Mouse (Mus musculus): ENCODE measurements at regions not wholly inside any gene's neighbourhood (a gene's known extent, or its start where the extent isn't known, plus 50 kb on each side); places are given as distances from the start of the nearest gene placed in this dataset.
"Not testable (repeated sequence)": the region's sequence is repeated elsewhere in the genome, so short reads cannot be mapped to it uniquely, and the experiment has no call there.

DNA sequence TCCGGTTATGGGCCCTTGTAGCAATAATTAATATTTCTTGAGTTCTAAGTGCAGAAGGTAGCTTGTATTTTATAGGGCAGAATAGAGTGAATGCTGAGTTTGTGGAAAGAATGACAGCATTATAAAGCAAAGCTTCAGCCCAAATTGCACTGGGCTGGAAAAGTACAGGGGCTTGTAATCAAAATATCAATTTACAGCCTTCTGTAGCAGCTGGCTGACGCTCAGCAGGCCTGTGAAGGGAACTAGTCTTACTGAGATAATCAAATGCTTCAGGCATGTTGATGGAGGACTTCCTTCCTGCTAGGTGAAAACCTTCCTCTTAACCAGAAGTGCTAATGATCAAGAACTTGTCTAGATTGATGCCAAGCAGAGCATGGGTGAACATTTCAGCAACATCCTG lies 257.9 kb upstream of the Sdr16c6 start:
- DNase-seq (ENCODE audit: low spot score), result no peak

DNA sequence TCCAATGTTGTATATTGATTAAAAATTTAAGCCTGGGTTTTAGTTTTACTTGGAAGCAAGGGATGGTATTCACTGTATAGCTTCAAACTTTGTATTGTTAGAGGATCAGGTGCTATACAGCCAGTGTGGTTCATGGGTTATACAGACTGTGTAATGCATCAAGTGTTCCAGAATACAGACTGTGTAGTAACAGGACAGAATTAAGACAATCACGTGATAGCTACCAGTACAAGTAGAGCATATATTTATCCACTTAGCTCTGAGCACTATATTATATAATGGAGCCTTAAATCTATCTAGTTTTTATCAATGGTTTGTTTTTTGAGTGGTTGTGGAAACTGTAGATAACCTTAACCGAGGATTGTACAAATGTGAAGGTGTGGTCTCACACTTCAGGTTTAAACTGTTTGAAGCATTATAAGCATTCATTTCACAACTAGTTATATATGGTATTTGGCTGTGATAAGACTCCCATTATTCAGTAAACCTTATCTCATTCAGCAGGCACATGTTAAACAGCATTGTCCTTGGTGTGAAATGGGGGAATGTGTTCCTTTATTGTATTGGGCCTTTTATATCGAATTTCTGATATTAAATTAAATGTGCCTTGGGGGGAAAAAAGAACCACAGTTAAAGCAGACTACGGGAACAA lies 256.3 kb upstream of the Sdr16c6 start:
- DNase-seq (ENCODE audit: low spot score), result no peak

DNA sequence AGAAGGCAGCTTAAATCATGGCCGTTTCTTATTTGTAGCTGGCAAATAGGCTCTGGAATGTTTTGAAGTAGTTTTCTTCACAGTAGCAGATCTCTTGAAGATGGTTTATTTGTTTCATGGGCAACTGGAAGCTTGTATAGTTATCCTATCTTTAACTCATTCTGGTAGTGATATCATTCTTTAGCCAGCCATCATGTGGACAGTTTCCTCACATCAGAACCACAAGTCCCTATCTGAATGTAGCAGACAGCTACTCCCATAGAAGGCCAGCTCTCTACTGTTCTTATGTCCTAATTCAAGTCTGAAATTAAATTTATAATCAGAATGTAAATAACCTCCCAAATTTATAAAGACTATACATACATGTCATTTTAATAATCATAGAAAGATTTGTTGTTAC lies 253.8 kb upstream of the Sdr16c6 start:
- no peak for DNase-seq (ENCODE audit: low spot score)

DNA sequence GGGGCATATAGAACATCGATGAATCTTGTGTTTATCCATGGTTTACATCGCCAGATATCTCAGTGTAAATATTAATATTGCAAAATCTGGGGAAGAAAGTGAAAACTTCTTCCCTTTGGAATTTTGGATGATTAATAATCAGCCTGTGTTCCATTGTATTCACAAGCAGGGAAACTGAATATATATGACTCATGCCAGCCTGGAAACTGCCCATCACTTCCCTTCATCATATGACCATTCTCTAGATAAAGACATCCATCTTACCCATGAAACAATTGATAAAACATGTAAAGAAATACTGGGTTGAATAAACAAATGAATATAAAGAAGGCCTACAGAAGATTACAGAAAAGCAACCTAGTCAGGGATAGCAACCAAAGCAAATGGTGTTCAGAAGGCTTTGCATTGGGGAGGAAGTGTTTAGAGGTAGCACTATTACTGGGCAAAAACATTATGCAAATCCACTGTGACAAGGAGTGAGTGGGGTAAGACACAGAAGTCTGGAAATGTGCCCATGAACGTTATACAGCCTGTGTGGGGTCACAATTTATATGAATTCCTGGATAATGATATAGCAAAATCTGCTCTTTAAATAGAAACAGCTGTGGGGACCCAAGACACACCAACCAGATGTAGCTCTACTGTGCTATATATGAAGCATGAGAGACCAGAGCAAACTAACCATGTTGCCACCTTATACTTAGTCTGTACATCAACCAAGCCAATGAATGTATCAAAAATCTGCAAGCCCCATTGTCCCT lies 238.5 kb upstream of the Sdr16c6 start:
- DNase-seq (ENCODE audit: low spot score), result no peak

DNA sequence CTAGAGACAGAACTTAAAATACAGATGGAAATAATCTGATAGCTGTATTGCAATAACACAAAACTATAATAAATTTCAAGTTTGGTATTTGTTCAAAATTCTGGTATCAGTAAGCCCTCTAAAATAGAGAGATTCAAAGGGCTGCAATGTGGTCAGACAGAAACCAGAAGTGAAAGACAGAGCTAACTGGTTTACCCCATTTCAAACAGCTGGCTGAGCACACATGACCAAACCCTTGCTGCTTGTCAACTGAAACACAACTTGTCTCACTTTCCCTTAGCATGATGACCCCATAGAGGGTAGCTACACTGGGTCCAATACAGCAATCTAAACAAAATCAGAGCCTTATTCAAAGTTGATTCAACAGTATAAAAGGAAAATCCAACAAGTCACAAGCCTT lies 234.2 kb upstream of the Sdr16c6 start:
- no peak for DNase-seq (ENCODE audit: low spot score)

DNA sequence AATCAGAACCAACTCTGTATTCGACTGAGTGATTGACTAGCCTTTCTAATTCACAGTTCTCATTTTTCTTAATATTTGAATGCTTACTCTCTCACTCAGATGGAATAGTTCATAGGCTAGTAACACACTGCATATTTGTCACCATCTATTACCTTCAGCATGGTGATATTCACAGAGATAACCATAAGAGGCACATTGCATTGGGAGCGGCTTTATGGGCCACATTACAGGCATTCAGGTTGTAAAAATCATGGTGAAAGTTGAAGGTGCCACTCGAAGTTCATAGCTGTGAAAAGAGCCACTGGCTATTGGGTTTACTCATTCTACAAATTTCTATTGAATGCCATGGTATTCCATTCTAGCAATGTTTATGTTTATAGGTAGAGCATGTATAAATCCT lies 229.6 kb upstream of the Sdr16c6 start:
- no peak for DNase-seq (ENCODE audit: low spot score)

DNA sequence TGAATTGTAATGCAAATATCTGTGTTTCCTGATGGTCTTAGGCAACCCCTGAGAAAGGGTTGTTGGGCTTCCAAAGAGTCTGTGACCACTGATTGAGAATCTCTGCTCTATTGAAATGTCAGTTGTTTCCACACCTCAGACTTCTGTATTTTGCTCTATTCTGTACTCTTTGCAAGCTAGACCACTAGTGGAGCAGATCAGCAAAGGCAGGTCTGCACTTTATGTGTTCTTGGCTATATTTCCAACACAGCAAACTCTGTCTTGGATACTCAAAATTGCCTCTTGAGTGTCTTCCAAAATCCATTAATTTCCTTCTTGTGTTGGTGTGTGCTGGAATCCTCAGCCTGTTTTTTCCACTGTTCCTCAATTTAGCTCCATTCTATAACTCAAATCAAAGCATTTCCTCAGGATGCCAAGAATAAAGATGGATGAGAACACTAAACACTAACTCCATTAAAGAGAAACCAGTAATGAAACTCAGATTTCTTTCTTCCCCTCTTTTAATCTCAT lies 228.5 kb upstream of the Sdr16c6 start:
- no peak for DNase-seq (ENCODE audit: low spot score)

DNA sequence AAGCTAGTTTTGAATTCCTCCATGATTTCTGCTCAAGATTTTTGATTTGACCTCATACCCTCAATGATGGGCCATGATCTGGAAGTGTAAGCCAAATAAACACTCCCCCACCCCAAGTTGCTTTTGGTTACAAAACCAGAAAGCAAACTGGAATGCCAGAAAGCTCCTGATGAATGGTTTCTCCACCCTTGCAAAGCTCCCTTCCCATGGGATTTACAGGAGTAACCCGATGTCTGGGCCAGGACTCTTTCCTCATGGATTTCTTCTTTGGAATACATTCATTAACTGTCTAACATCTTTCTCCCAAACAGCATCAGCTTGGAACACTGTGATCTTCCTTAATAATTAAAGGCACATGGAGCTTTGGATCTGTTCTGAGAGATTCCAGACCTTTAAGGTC lies 227.3 kb upstream of the Sdr16c6 start:
- DNase-seq (ENCODE audit: low spot score), result no peak

DNA sequence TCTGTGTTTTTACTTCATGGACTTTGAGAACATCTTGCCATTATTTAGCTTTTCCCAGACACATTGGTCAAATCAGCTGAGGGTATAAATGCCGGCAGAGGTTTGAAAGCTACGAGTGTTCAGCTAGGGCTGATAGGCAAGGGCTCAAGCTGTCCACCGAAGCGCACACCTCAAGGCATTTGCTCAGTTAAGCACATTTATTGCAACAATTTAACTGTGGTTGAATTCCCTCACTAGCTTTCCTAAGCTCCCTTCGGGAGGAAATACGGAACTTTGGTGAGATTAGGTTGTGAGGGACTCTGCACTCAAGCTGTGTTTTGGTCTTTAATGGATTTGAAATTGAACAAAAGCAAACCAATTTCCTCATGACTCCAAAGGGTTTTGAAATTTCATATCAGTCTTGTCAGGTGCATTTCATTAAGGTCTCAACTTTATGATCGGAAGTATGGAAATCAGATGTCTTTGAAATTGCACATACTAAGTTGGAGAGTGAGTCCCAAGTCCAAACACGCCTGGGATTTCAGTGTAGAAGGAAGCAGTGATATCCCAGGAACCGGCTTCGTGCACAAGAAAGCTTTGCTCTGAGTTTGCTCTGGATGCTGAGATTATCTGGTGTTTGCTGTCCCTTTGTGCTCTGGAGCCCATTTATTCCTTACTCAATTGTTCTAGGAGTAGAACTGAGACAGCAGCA lies 223.0 kb upstream of the Sdr16c6 start:
- no peak for DNase-seq (ENCODE audit: low spot score)

DNA sequence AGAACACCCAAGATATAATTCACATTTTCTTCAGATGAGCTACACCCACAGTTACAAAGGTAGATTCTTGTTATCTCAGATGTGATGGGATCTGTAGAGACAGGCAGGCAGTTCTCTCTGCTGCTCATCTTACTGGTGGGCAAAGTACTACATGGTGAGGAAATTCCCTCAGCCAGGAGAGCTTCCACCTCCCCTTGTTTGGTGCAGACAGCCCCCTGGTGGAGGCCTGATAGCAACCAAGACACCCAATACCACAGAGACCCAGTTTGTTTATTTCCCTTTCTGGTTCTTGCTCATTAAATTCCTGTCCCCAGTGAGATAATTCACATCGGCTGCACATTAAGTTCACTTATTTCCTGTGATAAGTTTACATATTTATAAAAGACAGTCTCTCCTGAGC lies 222.3 kb upstream of the Sdr16c6 start:
- DNase-seq (ENCODE audit: low spot score), result no peak

DNA sequence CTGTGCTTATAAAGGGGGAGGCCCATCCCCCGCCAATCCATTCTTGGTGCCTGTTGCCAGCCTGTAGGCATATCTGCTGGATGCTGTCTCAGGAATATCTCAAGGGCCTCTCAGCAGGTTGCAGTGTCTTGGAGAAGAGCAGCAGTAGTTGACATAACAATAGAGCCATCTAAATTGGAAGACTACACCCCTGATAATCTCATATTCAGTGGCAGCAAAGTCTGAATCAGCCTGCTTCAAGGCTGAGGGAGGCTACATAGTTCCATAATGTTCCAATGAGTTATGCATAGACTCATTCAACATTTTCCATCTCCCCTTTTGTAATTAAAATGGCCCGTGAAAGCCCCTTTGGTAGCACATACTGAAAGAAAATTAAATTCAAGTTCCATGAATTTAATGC lies 172.3 kb upstream of the Sdr16c6 start:
- no peak for DNase-seq (ENCODE audit: low spot score)

DNA sequence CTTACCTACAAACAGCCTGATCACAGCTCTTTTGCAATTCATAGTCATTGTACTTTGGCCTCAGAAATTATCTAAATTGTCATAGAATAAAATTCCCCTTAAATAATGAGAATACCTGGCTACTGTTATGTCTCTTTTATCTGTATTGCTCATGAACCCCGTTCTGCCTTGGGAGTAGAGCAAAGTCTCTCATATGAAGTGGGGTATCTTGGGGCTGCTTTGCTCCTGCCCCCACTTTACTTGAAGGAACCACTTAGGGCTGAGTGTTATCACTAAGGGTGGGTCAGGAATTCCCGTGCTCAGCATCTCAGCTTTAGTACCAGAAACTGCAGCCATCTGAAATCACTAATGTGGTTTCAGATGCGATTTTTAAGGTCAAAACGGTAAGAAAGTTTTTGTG lies 170.3 kb upstream of the Sdr16c6 start:
- no peak for DNase-seq (ENCODE audit: low spot score)

DNA sequence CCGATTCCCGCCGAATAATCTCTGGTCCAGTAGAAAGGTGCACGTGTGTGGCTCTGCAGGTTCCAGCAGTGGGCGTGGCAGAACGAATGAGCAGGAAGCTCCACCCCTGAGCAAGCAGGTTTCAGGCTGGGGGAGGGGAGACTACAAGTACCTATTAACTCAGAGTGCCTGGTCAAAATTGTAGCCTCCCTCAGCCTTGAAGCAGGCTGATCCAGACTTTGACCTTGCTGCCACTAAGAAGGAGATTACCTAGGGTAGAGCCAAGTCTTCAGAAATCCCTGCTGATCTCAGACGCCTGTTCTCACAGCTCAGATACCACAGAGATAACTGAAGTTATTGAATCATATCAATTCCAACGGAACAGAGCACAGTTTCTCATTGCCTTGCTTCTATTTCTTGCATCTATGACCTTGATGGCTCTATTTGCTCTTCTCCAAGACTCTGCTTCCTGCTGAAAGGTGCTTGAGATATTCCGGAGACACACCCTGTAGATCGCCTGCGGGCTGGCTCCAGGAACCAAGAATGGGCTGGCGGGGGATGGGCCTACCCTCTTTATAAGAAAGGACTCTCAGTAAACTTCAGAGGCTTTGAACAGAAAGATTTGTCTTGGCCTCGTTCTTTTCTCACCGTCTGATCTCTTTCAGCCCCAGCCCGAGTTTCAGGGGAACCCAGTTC lies 165.1 kb upstream of the Sdr16c6 start:
- DNase-seq (ENCODE audit: low spot score), result not testable (repeated sequence)

DNA sequence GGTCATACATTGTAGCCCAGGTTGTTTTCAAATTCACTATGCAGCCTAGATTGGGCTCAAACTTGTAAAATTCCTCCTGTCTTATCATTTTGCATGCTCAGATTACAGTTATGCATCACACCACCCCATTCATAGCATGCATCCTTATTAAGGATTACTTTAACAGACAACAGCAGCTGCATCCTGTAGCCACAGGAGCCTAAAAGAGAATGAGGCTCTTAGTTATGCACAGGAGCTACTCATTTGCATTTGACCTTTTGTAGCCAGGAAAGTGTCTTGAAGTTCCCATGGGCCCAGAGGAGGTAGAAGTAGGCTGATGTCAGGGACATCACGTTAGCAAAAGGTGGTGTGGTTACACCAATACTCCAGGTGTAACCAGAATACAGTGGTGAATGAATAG lies 148.9 kb upstream of the Sdr16c6 start:
- no peak for DNase-seq (ENCODE audit: low spot score)

DNA sequence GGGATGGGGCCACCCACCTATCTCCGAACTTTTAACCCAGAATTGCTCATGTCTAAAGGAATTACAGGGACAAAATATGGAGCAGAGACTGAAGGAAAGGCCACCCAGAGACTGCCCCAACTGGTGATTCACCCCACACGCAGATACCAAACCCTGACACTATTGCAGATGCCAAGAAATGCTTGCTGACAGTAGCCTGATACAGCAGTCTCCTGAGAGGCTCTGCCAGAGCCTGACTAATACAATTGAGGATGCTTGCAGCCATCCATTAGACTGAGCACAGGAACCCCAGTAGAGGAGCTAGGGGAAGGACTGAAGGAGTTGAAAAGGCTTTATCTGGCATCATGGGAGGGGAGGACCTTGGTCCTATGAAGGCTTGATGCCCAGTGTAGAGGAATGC lies 142.4 kb upstream of the Sdr16c6 start:
- no peak for DNase-seq (ENCODE audit: low spot score)

DNA sequence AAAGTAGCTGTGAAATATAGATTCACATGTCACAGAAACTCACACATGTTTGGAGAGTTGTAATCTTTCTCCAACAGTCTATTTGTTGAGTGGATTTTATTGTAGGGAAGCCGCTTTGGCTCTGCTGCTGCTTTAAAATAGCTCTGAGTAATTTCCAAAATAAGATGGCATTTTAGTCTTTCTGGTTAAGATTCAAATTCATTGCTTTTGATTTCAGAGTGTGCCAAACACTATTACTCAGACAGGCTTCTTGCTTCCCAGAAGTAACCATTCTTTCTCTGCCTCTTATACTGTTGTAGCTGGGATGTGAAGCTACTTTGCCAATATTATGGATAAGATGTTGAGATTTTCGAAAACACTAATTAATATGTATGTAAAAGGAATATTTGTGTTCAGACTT lies 134.6 kb upstream of the Sdr16c6 start:
- no peak for DNase-seq (ENCODE audit: low spot score)

DNA sequence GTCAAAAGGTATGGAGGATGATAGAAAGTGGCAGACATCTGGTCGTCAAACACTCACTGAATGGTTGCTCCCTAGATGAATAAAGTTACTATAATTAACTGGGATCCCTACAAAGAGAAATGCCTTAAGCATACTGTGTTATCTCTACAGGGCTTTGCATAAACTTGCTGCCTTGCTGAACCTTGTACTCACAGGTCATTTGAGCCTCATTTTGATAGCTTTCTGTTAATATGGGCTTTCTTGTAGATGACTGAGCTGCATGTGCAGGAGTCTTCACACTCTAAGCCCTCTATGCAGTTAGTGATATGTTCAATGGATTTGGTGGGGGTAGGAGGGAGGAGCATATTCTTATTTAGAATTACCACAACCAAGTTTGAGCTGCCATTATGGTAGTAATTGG lies 127.8 kb upstream of the Sdr16c6 start:
- no peak for DNase-seq (ENCODE audit: low spot score)

DNA sequence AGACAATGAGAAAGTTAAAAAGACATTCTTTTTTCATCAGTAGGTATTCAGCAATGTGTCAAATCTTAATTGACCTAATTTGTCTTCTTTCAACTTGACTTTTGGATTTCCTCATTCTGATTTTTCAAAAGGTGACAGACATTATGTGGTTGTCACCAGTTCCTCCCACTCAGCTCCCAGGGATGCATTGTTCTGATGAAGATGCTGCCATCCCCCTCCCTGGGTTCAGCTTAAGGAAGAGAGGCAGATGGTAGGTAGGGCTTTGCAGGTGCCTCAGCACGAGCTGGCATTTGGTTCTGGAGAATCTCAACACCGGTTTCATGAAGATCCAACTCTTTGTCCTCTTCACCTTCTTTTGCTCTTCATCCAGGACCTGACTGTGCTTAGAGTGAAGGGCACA lies 122.0 kb upstream of the Sdr16c6 start:
- no peak for DNase-seq (ENCODE audit: low spot score)

DNA sequence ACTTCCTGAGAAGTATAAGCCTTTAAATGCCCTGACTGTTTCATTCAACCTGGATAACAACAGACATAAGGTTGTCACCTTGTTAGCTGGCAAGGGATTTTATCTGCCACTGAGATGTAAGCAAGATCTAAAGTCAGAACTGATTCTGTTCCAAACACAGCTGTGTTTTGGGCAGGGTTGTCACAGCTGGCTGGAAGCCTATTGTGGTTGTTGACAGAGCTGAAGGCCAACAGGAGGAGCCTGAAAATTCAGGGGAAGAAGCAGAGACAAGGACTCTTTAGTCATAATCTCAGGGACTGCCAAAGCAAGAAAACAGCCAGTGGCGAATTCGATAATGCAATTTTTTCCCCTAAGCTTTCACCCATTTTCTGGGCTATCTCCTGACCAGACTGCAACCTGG lies 118.5 kb upstream of the Sdr16c6 start:
- DNase-seq (ENCODE audit: low spot score), result no peak

DNA sequence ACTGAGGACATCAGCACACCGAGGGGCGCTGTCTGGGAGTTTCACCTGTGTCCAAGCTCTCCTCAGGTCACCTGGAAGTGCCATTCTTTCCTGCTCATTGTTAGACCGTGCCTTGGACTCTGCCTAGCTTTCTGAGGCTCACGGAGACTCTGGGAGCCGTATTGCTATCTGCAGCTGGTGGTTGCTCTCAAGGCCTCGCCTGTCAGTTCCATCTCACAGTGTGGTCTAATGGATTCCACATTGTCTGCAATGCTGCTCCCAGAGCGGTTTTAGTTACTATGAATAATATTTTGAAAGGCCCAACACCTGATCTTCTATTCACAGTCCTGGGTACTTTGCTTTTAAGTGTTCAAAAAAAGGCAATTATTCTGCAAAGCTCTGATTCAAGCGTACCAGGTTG lies 117.9 kb upstream of the Sdr16c6 start:
- no peak for DNase-seq (ENCODE audit: low spot score)
